ENCODE assay signal across 8 mouse cellular contexts in the genomic region with DNA sequence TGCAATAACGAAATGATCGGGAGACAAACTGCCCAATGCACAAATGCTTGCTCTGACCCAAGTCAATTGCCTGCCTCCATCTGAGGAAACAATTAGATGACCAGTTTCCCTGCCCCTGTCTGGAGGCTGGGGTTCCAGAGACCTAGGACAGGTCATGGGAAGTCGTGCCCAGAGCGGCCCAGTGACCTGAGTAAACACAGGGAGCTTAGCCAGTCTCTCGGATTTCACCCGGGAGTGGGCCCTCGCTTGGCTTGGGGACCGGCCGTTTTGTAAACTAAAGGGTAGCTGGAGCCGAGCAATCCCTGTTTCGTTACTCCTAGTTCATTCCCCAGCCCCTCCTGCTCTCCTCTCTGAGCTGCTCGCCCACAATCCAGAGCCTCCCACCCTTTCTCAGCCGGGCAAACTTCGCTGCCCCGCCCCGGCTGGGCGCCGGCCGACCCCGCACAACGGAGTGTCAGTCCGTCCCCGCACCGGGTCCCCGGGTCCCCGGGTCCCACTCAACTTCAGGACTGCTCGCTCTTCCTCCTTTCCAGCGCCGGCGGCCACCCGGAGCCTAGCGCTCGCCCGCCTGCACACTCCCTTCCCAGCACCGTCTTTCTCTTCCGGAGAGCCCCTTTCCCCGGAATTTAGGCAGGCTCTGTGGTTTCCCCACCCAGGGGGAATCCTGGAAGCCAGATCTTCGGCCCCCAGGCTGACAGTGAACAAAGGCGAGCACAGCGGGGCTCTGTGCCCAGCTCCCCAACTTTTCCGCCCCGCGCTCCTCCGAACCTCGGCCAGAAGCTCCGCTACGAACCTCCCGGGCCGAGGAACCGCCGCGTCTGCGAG. TPM values are rescaled to one million over a fixed set of nuclear protein-coding genes. Genes with fewer than 3 reads are reported as not detected.
DNase-seq lines count a peak whose midpoint lies in the region; ATAC-seq and TF ChIP-seq lines count a peak whose summit lies in the region.

No protein-coding gene starts in this region.

- WGBS in forebrain, embryonic 10.5 days: under 1% methylated on average over 53 of the region's 53 CpGs
- under 1% methylated on average over 48 of the region's 53 CpGs for WGBS in hindbrain, embryonic 11.5 days
- under 1% methylated on average over 50 of the region's 53 CpGs for WGBS in liver, embryonic 13.5 days (ENCODE audit: insufficient replicate concordance)
- under 1% methylated on average over 53 of the region's 53 CpGs for WGBS in stomach, embryonic 16.5 days

- H3ac ChIP-seq in C2C12 (ENCODE audit: control insufficient read depth, insufficient read length, low read depth): peak overlapping the region; percentile 82

- peak; percentile 31 for ATAC-seq in hindbrain, embryonic 11.5 days (ENCODE audit: low FRiP score)
- ATAC-seq in liver, embryonic 13.5 days (ENCODE audit: low read depth): no peak
- ATAC-seq in stomach, embryonic 16.5 days (ENCODE audit: insufficient read depth, low FRiP score): 0 out of 2 replicates have a peak, but pooled peaks have one; percentile 41

- H3K36me3 ChIP-seq in C2C12 (ENCODE audit: control insufficient read depth, insufficient read depth): peaks cover 38% of the 10 kb centered on the region
- H3K36me3 ChIP-seq in forebrain, embryonic 10.5 days (replicated peaks): no peaks in the 10 kb centered on the region
- H3K36me3 ChIP-seq in hindbrain, embryonic 11.5 days (ENCODE audit: control insufficient read depth, insufficient read depth, low read length): no peaks in the 10 kb centered on the region
- no peaks in the 10 kb centered on the region for H3K36me3 ChIP-seq in liver, embryonic 13.5 days
- no peaks in the 10 kb centered on the region for H3K36me3 ChIP-seq in stomach, embryonic 16.5 days (ENCODE audit: control insufficient read depth, insufficient read depth, low read length)

- H3K27ac ChIP-seq in forebrain, embryonic 10.5 days: peak overlapping the region; percentile 84
- peak overlapping the region; percentile 67; the same call in 1 of the 2 replicates for H3K27ac ChIP-seq in hindbrain, embryonic 11.5 days (ENCODE audit: low read depth, low read length)
- no peak overlapping the region for H3K27ac ChIP-seq in liver, embryonic 13.5 days
- no peak overlapping the region for H3K27ac ChIP-seq in stomach, embryonic 16.5 days (ENCODE audit: low read length)

- peaks cover 78% of the 10 kb centered on the region for H3K79me2 ChIP-seq in C2C12 (ENCODE audit: control insufficient read depth, insufficient read depth)

- TF ChIP-seq CTCF in C2C12 (IDR thresholded peaks at IDR 0.05; ENCODE audit: control insufficient read depth, insufficient read depth, insufficient read length): no peak

- no peaks in the 10 kb centered on the region for H3K27me3 ChIP-seq in C2C12 (ENCODE audit: control insufficient read depth, insufficient read depth, insufficient read length)
- peaks cover 100% of the 10 kb centered on the region for H3K27me3 ChIP-seq in forebrain, embryonic 10.5 days (ENCODE audit: poor library complexity, severe bottlenecking)
- H3K27me3 ChIP-seq in hindbrain, embryonic 11.5 days (ENCODE audit: control insufficient read depth, insufficient read depth, low read length): peaks cover 87% of the 10 kb centered on the region
- H3K27me3 ChIP-seq in liver, embryonic 13.5 days: peaks cover 99% of the 10 kb centered on the region
- H3K27me3 ChIP-seq in stomach, embryonic 16.5 days (ENCODE audit: control insufficient read depth, insufficient read depth, low read length): peaks cover 71% of the 10 kb centered on the region

- peak overlapping the region; percentile 68 for H3K9ac ChIP-seq in hindbrain, embryonic 11.5 days (ENCODE audit: low read depth, low read length)
- peak overlapping the region; percentile 17; the same call in 1 of the 2 replicates for H3K9ac ChIP-seq in liver, embryonic 13.5 days
- H3K9ac ChIP-seq in stomach, embryonic 16.5 days (ENCODE audit: low read length): peak overlapping the region; percentile 57

- peak overlapping the region; percentile 83 for H3K4me3 ChIP-seq in C2C12 (ENCODE audit: insufficient read depth, poor library complexity, severe bottlenecking)
- H3K4me3 ChIP-seq in forebrain, embryonic 10.5 days: peak overlapping the region; percentile 54
- H3K4me3 ChIP-seq in hindbrain, embryonic 11.5 days (ENCODE audit: low read depth, low read length): peak overlapping the region; percentile 44
- H3K4me3 ChIP-seq in liver, embryonic 13.5 days (replicated peaks): peak overlapping the region; percentile 49
- peak overlapping the region; percentile 37 for H3K4me3 ChIP-seq in stomach, embryonic 16.5 days (replicated peaks; ENCODE audit: low read length)

- peak; percentile 54 for DNase-seq in adrenal gland, postnatal 14 days
- DNase-seq in adrenal gland, adult 18-20 months (ENCODE audit: low spot score in 2 of 2): no peak
- DNase-seq in forebrain, embryonic 10.5 days (ENCODE audit: extremely low spot score, low spot score): peak; percentile 71
- peak; percentile 76 for DNase-seq in hindbrain, embryonic 11.5 days (ENCODE audit: low spot score)
- no peak for DNase-seq in liver, embryonic 13.5 days
- DNase-seq in left cerebral cortex, adult 18-20 months (ENCODE audit: low spot score in 2 of 2): no peak

- H3K4me1 ChIP-seq in forebrain, embryonic 10.5 days: peaks cover 47% of the 10 kb centered on the region
- H3K4me1 ChIP-seq in hindbrain, embryonic 11.5 days (replicated peaks; ENCODE audit: control insufficient read depth, insufficient read depth, low read length): peaks cover 6% of the 10 kb centered on the region
- peaks cover 23% of the 10 kb centered on the region for H3K4me1 ChIP-seq in liver, embryonic 13.5 days (replicated peaks)
- H3K4me1 ChIP-seq in stomach, embryonic 16.5 days (ENCODE audit: control insufficient read depth, insufficient read depth, low read length): peaks cover 22% of the 10 kb centered on the region

- peaks cover 66% of the 10 kb centered on the region for H3K79me3 ChIP-seq in C2C12 (ENCODE audit: low read depth)

- H3K4me2 ChIP-seq in hindbrain, embryonic 11.5 days (replicated peaks; ENCODE audit: low read depth, low read length): peak overlapping the region; percentile 42
- peak overlapping the region; percentile 65 for H3K4me2 ChIP-seq in liver, embryonic 13.5 days
- H3K4me2 ChIP-seq in stomach, embryonic 16.5 days (ENCODE audit: low read depth, low read length): peak overlapping the region; percentile 66

- no peaks in the 10 kb centered on the region for H3K9me3 ChIP-seq in forebrain, embryonic 10.5 days
- H3K9me3 ChIP-seq in hindbrain, embryonic 11.5 days (ENCODE audit: control insufficient read depth, low read length): no peaks in the 10 kb centered on the region
- H3K9me3 ChIP-seq in liver, embryonic 13.5 days (replicated peaks): no peaks in the 10 kb centered on the region
- H3K9me3 ChIP-seq in stomach, embryonic 16.5 days (replicated peaks; ENCODE audit: control insufficient read depth, low read length): no peaks in the 10 kb centered on the region

TF ChIP-seq in C2C12, 6 proteins besides CTCF, POLR2A, EP300 and RAD21:
- TF ChIP-seq USF1 (IDR thresholded peaks at IDR 0.05; ENCODE audit: low read depth) (no peak), MAX (IDR thresholded peaks at IDR 0.05) (no peak), MYOG (IDR thresholded peaks at IDR 0.05; ENCODE audit: control insufficient read depth, extremely low read depth, insufficient read length) (no peak), FOSL1 (IDR thresholded peaks at IDR 0.05; ENCODE audit: insufficient read depth, low read length, poor library complexity, severe bottlenecking) (no peak), MYOD1 (IDR thresholded peaks at IDR 0.05; ENCODE audit: control insufficient read depth, insufficient read length, low read depth) (no peak), CEBPB (IDR thresholded peaks at IDR 0.05; ENCODE audit: low read depth) (no peak)

RNA-seq across cellular contexts. Expression of a gene that starts 9.3 kb away (rescaled TPM):
- 4.3 and 5.2 TPM in 2 replicates for total RNA-seq in adrenal gland, postnatal 14 days (2021)
- 1 to 10 TPM; 1.8 to 8.8 TPM for total RNA-seq in adrenal gland, adult 18-20 months (2021)
- 72.4 TPM for polyA plus RNA-seq in C2C12 (2012; fragmentation: generic; extraction: Trizol)
- 10.7 and 11.4 TPM in 2 replicates for polyA plus RNA-seq in forebrain, embryonic 10.5 days (2016; fragmentation: Nextera tagmentation; extraction: Ambion mirVana)
- 24.6 and 28.8 TPM in 2 replicates for polyA plus RNA-seq in hindbrain, embryonic 11.5 days (2014; fragmentation: Nextera tagmentation; extraction: Ambion mirVana)
- 0.30 and 0.55 TPM in 2 replicates for polyA plus RNA-seq in liver, embryonic 13.5 days (2015; fragmentation: Nextera tagmentation; extraction: Ambion mirVana)
- polyA plus RNA-seq in stomach, embryonic 16.5 days (2015; fragmentation: Nextera tagmentation; extraction: Ambion mirVana): 0.06 and 1.9 TPM in 2 replicates
- total RNA-seq in left cerebral cortex, adult 18-20 months (2021): under 1 TPM; 0.40 to 0.42 TPM

Comparison
In these comparisons a context has a peak if more than half of its experiments do, and no peak if none do; other contexts are left out.
1. DNase-seq: peak in adrenal gland, postnatal 14 days (single experiment), forebrain, embryonic 10.5 days (single experiment) and hindbrain, embryonic 11.5 days (single experiment); none in adrenal gland, adult 18-20 months (0 of 2), liver, embryonic 13.5 days (single experiment) and left cerebral cortex, adult 18-20 months (0 of 2).
2. H3K27ac ChIP-seq: peak in forebrain, embryonic 10.5 days (single experiment) and hindbrain, embryonic 11.5 days (single experiment); none in liver, embryonic 13.5 days (single experiment) and stomach, embryonic 16.5 days (single experiment).
3. H3K9ac ChIP-seq: peak in every context shown above with its lines; median percentile 68 in hindbrain, embryonic 11.5 days; 57 in stomach, embryonic 16.5 days; 17 in liver, embryonic 13.5 days.
4. Peak in every context shown above with its lines, with median percentiles within 50 percentile points of each other: H3K4me3 ChIP-seq and H3K4me2 ChIP-seq.